Mouse (Mus musculus) layer of hippocampus, adult 11-12 months (tissue): Measurements from ENCODE around the gene Prox2.
A peak's percentile ranks its signal among the peaks of the same experiment; 100 is the strongest.
"Not testable (repeated sequence)": the region's sequence is repeated elsewhere in the genome, so short reads cannot be mapped to it uniquely, and the experiment has no call there.

Experiments
- DNase-seq: peaks from one replicate; pipeline ENCODE4 v3.0.0; 2022; ENCODE audit warnings: low spot score

Prox2 gene

GRCm38 (mm10) chr12:85110698-85111592 is at the start of gene Prox2, which contains the start of gene Dlst:
Prox2 (minus strand) TSS chr12:85110759.
Dlst (plus strand) TSS chr12:85110833.
- peak; percentile 86 for DNase-seq

- DNase-seq, result no peak
Observed at GRCm38 (mm10) chr12:85159592-85159991, 49.0 kb upstream of the Prox2 start.

GRCm38 (mm10) chr12:85158801-85159200 is 48.2 kb upstream of the Prox2 start:
- no peak for DNase-seq

- no peak for DNase-seq
Observed at GRCm38 (mm10) chr12:85157797-85158460, 47.4 kb upstream of the Prox2 start.

GRCm38 (mm10) chr12:85156324-85156723 is 45.8 kb upstream of the Prox2 start:
- no peak for DNase-seq

GRCm38 (mm10) chr12:85153011-85153410 is 42.5 kb upstream of the Prox2 start:
- no peak for DNase-seq

GRCm38 (mm10) chr12:85151002-85151774 is 40.6 kb upstream of the Prox2 start, which contains the start of gene Rps6kl1:
Rps6kl1 (minus strand) TSS chr12:85151264.
- DNase-seq, result peak; percentile 74

- no peak for DNase-seq
Observed at GRCm38 (mm10) chr12:85150321-85151001, 39.9 kb upstream of the Prox2 start.

GRCm38 (mm10) chr12:85146881-85147280 is 36.3 kb upstream of the Prox2 start:
- DNase-seq, result no peak

GRCm38 (mm10) chr12:85146355-85146754 is 35.8 kb upstream of the Prox2 start:
- no peak for DNase-seq

- DNase-seq, result no peak
Observed at GRCm38 (mm10) chr12:85145630-85146029, 35.1 kb upstream of the Prox2 start.

- no peak for DNase-seq
Observed at GRCm38 (mm10) chr12:85144821-85145220, 34.3 kb upstream of the Prox2 start.

GRCm38 (mm10) chr12:85144276-85144675 is 33.7 kb upstream of the Prox2 start:
- not testable (repeated sequence) for DNase-seq

- DNase-seq, result peak; percentile 88
Observed at GRCm38 (mm10) chr12:85142803-85143202, 32.2 kb upstream of the Prox2 start.

- no peak for DNase-seq
Observed at GRCm38 (mm10) chr12:85141096-85141495, 30.5 kb upstream of the Prox2 start.

GRCm38 (mm10) chr12:85140036-85140701 is 29.6 kb upstream of the Prox2 start:
- no peak for DNase-seq

- no peak for DNase-seq
Observed at GRCm38 (mm10) chr12:85136627-85137026, 26.1 kb upstream of the Prox2 start.

- DNase-seq, result no peak
Observed at GRCm38 (mm10) chr12:85135513-85136470, 25.2 kb upstream of the Prox2 start.

GRCm38 (mm10) chr12:85134043-85134794 is 23.7 kb upstream of the Prox2 start:
- DNase-seq, result no peak
